Mouse (Mus musculus) lung, postnatal 0 days (tissue): ENCODE measurements around the gene Tmem51. TPM values are rescaled to one million over a fixed set of nuclear protein-coding genes. Genes with fewer than 3 reads are reported as not detected.

Source experiments
- ATAC-seq: fragments of 200-750 bp; cut with Nextera tagmentation; 2 replicates; pipeline ENCODE4 v1.8.0; 2017; ENCODE audit warnings: moderate library complexity
- DNase-seq: peaks from one replicate; pipeline ENCODE4 v3.0.0-alpha.2; 2016; ENCODE audit warnings: low spot score
- H3K27ac ChIP-seq: fragments of 300-500 bp; sonication (generic); 2 replicates; pipeline ENCODE4 v1.5.1; 2014; ENCODE audit warnings: antibody characterized with exemption, mild to moderate bottlenecking, low read length, mixed read lengths
- H3K27me3 ChIP-seq: fragments of 300-500 bp; sonication (generic); replicated peaks from 2 replicates; pipeline ENCODE4 v1.6.1; 2014; ENCODE audit warnings: low read length, mixed read lengths; ENCODE audit not compliant: insufficient read depth
- H3K36me3 ChIP-seq: fragments of 300-500 bp; sonication (generic); 2 replicates; pipeline ENCODE4 v1.6.1; 2014; ENCODE audit warnings: low read length, mixed read lengths; ENCODE audit not compliant: insufficient read depth
- H3K4me1 ChIP-seq: fragments of 300-500 bp; sonication (generic); 2 replicates; pipeline ENCODE4 v1.6.1; 2014; ENCODE audit warnings: antibody characterized with exemption, low read depth, low read length, mixed read lengths; ENCODE audit not compliant: insufficient read depth
- H3K4me2 ChIP-seq: fragments of 300-500 bp; sonication (generic); replicated peaks from 2 replicates; pipeline ENCODE4 v1.6.1; 2014; ENCODE audit warnings: low read depth, mild to moderate bottlenecking, low read length, moderate library complexity, mixed read lengths
- H3K4me3 ChIP-seq: fragments of 300-500 bp; sonication (generic); 2 replicates; pipeline ENCODE4 v1.5.1; 2014; ENCODE audit warnings: low read depth, low read length
- H3K9ac ChIP-seq: fragments of 300-500 bp; sonication (generic); replicated peaks from 2 replicates; pipeline ENCODE4 v1.6.1; 2014; ENCODE audit warnings: low read depth, mild to moderate bottlenecking
- H3K9me3 ChIP-seq: fragments of 300-500 bp; sonication (generic); 2 replicates; pipeline ENCODE4 v1.6.1; 2016; ENCODE audit warnings: low read length, mixed read lengths
- CTCF ChIP-seq: IDR thresholded peaks from 2 replicates; pipeline ENCODE4 v1.5.1; 2016; ENCODE audit warnings: antibody characterized with exemption, mild to moderate bottlenecking
- EP300 ChIP-seq: IDR thresholded peaks from 2 replicates; pipeline ENCODE4 v1.6.1; 2016; ENCODE audit warnings: antibody characterized with exemption, mild to moderate bottlenecking, control low read depth
- WGBS: fragments of 180-500 bp; shearing (Covaris S2); extraction: QIAGEN DNeasy Blood & Tissue Kit; methylation state at CpG from one replicate; pipeline ENCODE4 v1.1.7; 2014; 5-methylcytosine and 5-hydroxymethylcytosine counted together
- polyA plus RNA-seq: library from polyadenylated mRNA; unstranded; fragments of >200 nt; fragmentation: Nextera tagmentation; extraction: Ambion mirVana; gene quantifications from 2 replicates; pipeline ENCODE4 v1.2.1, GENCODE M21; 2015

Tmem51 gene
- polyA plus RNA-seq, result 18.9 and 22.1 TPM in 2 replicates

- Histone ChIP-seq H3K4me1 (peaks cover 12% of the 10 kb centered on the region; the same call in 1 of the 2 replicates), H3K27ac (peak within 1 kb of the TSS; percentile 74), H3K4me3 (peak within 1 kb of the TSS; percentile 69), H3K9ac (peak within 1 kb of the TSS; percentile 41), H3K4me2 (peak within 1 kb of the TSS; percentile 95), H3K36me3 (no peaks in the 10 kb centered on the region), H3K9me3 (no peaks in the 10 kb centered on the region), H3K27me3 (no peaks in the 10 kb centered on the region)
- ATAC-seq (peak; percentile 85), DNase-seq (peak; percentile 66)
- 0% methylated on average over 46 of the region's 52 CpGs for WGBS
- TF ChIP-seq CTCF (peak; percentile 40), EP300 (no peak)
Measured at GRCm38 (mm10) chr4:142084131-142084899, at the start of gene Tmem51. Tmem51 (minus strand) TSS chr4:142084304.

GRCm38 (mm10) chr4:142130162-142130561 lies 46.1 kb upstream of the Tmem51 start:
- DNase-seq, result no peak
- Histone ChIP-seq H3K27me3 (no peaks in the 10 kb centered on the region), H3K4me2 (no peak overlapping the region), H3K4me1 (no peaks in the 10 kb centered on the region), H3K9me3 (no peaks in the 10 kb centered on the region), H3K36me3 (no peaks in the 10 kb centered on the region), H3K4me3 (no peak overlapping the region), H3K9ac (no peak overlapping the region), H3K27ac (no peak overlapping the region)
- no peak for TF ChIP-seq EP300
- TF ChIP-seq CTCF, result no peak
- WGBS, result 62% methylated on average over 5 of the region's 5 CpGs
- no peak for ATAC-seq

- H3K4me3 ChIP-seq, result no peak overlapping the region
- no peaks in the 10 kb centered on the region for H3K9me3 ChIP-seq
- H3K27me3 ChIP-seq, result no peaks in the 10 kb centered on the region
- H3K4me1 ChIP-seq, result no peaks in the 10 kb centered on the region
- ATAC-seq, result no peak
- H3K4me2 ChIP-seq, result no peak overlapping the region
- no peak overlapping the region for H3K27ac ChIP-seq
- H3K9ac ChIP-seq, result no peak overlapping the region
- H3K36me3 ChIP-seq, result no peaks in the 10 kb centered on the region
- 78% methylated on average over 6 of the region's 6 CpGs for WGBS
- TF ChIP-seq CTCF (no peak), EP300 (no peak)
- no peak for DNase-seq
Measured at GRCm38 (mm10) chr4:142127275-142127788, 43.2 kb upstream of the Tmem51 start.

- ATAC-seq (no peak), DNase-seq (no peak)
- Histone ChIP-seq H3K4me3 (no peak overlapping the region), H3K4me1 (no peaks in the 10 kb centered on the region), H3K36me3 (no peaks in the 10 kb centered on the region), H3K9ac (no peak overlapping the region), H3K27me3 (no peaks in the 10 kb centered on the region), H3K9me3 (no peaks in the 10 kb centered on the region), H3K27ac (no peak overlapping the region), H3K4me2 (no peak overlapping the region)
- whole genome bisulfite sequencing, result 48% methylated on average over 10 of the region's 10 CpGs
- no peak for TF ChIP-seq EP300
- no peak for TF ChIP-seq CTCF
Measured at GRCm38 (mm10) chr4:142126641-142127274, 42.7 kb upstream of the Tmem51 start.

GRCm38 (mm10) chr4:142121164-142121563 lies 37.1 kb upstream of the Tmem51 start:
- Histone ChIP-seq H3K27ac (no peak overlapping the region), H3K27me3 (no peaks in the 10 kb centered on the region), H3K4me3 (no peak overlapping the region), H3K36me3 (no peaks in the 10 kb centered on the region), H3K4me2 (no peak overlapping the region), H3K9ac (no peak overlapping the region), H3K4me1 (no peaks in the 10 kb centered on the region), H3K9me3 (no peaks in the 10 kb centered on the region)
- DNase-seq (no peak), ATAC-seq (no peak)
- WGBS, result 41% methylated on average over 1 of the region's 1 CpGs
- no peak for TF ChIP-seq EP300
- no peak for TF ChIP-seq CTCF

- H3K4me2 ChIP-seq, result no peak overlapping the region
- no peak for ATAC-seq
- H3K27ac ChIP-seq, result no peak overlapping the region
- H3K4me1 ChIP-seq, result no peaks in the 10 kb centered on the region
- H3K27me3 ChIP-seq, result no peaks in the 10 kb centered on the region
- no peaks in the 10 kb centered on the region for H3K9me3 ChIP-seq
- no peaks in the 10 kb centered on the region for H3K36me3 ChIP-seq
- 50% methylated on average over 7 of the region's 7 CpGs for WGBS
- no peak for TF ChIP-seq CTCF
- no peak for TF ChIP-seq EP300
- H3K4me3 ChIP-seq, result no peak overlapping the region
- no peak overlapping the region for H3K9ac ChIP-seq
- DNase-seq, result no peak
Measured at GRCm38 (mm10) chr4:142118522-142118921, 34.4 kb upstream of the Tmem51 start.
